Mouse (Mus musculus): Measurements from ENCODE around the gene Sft2d1.

Sft2d1 gene

DNA sequence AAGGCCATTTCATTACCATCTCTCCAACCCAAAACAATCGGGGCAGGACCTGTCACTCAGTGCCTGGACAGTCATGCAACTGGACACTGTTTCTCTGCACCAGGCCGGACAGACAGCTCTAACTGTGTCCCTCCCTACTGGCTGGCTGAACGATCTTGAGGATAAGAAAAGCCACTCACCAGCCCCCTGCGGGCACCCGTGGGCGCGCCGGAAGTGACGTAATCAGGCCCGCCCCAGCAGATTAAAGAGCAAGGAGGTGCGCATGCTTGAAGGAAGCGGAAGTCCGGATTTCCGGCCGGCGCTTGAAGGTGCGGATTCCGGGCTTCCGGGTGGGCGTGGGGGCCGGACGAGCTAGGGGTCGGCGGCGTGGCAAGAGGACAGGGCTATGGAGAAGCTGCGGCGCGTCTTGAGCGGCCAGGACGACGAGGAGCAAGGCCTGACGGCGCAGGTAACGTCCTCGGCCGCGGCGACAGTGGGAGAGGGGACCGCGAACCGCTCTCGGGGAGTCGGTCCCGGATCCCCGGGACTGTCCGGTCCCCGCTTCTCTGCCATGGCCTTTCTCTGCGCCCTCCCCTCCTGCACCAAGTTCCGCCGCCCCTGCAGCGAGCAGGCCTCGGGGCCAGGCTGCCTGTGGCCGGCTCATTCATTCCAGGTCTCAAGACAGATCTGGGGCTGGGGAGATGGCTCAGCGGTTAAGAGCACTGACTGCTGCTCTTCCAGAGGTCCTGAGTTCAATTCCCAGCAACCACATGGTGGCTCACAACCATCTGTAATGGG is at the start of gene Sft2d1:
Gene Sft2d1, plus strand, starts transcription at position 265 of the 777 bp plus-strand sequence.
- DNase-seq (ENCODE audit: low read depth, low spot score) = peak; percentile 97

DNA sequence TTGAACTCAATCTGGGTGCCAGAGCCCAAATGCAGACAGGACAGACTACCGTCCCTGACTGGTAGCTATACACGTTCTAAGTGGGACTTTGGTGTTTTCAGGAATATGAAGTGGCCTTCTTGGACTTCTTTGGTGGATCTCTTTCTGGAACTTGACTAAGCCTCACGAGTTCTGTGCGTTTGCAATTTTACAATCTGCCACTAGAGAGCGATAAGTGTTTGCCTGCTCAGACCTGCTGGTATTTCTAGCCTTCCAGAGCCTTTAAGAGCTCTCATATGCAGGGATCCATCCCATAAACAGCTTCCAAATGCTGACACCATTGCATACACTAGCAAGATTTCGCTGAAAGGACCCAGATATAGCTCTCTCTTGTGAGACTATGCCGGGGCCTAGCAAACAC is 46.3 kb upstream of the Sft2d1 start:
- peak; percentile 49 for DNase-seq (ENCODE audit: low read depth, low spot score)

DNA sequence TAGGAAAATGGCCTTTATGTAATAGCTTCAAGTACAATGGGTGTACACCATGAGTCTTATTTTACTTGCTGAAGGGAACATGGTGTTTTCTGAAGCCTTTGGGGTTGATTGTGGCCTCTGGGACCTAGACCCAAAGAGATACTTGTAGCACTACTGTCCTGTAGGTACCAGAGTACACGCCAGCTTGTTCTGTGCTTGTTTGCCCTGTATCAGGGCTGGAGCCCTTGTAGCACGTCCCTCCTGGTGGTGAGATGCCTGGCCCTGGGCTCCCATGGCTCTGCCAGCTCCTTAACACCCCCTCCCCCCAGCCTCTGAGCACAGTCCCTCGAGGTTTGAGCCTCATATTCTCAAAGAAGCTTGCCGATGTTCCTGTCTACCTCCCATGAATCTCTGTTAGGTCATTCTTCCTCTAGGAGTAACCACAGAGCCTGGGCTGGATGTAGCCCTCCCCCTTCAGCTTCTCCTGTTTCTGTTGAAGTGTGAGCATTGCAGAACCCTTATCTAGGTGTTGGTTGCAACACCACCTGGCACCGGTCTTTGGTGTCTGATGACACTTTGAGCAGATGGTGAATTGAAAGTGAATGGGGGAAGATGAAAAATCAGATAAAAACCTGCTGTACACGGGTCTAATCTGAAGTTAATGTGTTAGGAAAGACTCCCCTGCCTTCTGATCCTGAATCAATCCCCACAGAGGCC is 38.7 kb upstream of the Sft2d1 start:
- DNase-seq (ENCODE audit: low read depth, low spot score) = no peak

DNA sequence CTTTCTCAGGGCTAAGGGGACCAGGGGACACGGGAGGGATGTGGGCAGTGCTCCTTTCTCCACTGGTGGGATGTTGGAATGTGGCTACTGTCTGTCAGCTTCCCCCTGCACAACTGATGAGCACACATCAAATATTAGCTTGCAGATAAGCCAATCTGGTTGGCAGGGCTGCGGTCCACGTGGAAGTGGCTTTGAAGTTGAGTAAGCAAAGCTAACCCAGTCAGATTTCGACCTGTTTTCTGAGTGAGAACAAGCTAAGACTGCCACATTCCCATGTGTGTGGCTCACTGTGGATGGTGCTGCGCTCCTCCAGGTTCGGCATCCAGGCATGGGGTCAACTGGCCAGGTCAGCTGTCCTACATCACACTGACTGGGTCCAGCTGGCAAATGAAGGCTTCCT is 38.0 kb upstream of the Sft2d1 start:
- DNase-seq (ENCODE audit: low read depth, low spot score) = no peak

DNA sequence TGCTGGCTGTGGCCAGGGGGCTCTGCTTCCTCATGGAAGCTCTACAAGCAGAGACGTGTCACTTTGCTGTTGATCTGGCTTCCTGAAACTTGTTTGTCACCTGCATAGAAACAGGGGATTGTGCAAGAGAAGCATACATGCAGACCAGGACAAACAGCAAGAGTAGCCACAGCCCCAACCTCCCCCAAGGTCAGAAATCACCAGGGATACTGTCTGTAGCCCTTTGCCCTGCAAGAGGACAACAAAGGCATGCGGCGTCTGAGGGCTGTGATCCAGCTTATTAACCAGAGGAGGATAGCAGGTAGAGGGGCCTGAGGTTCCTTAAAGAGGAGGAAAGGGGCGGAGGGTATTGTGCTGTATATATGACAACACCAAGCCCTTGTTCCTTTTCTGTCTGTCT is 34.8 kb upstream of the Sft2d1 start:
- no peak for DNase-seq (ENCODE audit: low read depth, low spot score)

DNA sequence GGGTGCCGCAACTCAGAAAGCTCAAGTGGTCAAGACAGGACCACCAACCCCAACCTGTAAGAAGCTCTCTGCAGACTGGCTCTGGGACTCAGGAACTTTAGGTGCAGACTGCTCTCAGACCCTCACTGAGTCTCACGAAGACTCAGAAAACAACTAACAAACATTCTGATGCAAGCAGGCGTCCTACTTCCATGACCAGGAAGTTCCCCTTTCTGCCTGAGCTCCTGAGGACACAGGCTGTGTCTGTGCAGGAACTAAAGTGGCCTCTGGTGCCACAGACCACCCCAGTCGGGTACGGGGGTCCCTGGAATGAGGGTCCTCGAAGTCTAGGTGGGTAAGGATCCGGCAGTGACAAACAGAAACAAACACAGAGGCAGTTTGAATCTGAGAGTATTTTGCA is 34.2 kb upstream of the Sft2d1 start:
- no peak for DNase-seq (ENCODE audit: low read depth, low spot score)

DNA sequence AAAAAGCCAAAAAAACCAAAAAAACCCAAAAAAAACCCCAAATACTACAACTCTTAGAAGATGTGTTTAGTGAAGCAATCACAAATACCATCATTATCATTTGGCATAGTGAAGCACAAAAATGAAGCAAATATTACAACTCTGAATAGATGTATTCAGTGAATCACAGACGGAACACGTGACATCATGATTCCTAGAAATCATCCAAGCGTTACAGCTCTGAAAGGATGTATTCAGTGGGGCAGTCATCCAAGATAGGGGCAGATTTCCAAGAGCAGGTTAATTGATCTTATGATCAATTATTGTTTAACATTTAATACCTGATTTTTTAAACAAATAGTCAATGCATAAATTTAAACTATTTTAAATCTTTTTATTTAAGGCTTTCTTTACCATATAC is 33.6 kb upstream of the Sft2d1 start:
- DNase-seq (ENCODE audit: low read depth, low spot score) = no peak

DNA sequence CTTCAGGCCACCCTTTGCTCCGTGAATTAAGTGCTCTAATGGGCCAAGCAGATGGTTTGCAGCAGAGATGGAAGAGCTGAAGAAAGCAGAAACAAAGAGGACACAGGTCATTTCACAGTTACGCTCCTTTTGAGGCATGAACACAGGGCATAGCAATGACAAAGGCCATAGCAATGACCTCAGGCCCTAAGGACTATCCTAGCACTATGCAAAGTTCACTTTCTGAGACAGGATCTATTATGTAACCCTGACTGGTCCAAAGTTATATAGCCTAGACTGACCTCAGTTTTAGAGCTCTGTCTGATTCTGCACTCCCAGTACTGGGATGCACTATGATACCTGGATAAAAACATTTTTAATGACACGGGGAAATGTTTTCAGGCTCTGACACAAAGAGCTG is 32.5 kb upstream of the Sft2d1 start:
- no peak for DNase-seq (ENCODE audit: low read depth, low spot score)

DNA sequence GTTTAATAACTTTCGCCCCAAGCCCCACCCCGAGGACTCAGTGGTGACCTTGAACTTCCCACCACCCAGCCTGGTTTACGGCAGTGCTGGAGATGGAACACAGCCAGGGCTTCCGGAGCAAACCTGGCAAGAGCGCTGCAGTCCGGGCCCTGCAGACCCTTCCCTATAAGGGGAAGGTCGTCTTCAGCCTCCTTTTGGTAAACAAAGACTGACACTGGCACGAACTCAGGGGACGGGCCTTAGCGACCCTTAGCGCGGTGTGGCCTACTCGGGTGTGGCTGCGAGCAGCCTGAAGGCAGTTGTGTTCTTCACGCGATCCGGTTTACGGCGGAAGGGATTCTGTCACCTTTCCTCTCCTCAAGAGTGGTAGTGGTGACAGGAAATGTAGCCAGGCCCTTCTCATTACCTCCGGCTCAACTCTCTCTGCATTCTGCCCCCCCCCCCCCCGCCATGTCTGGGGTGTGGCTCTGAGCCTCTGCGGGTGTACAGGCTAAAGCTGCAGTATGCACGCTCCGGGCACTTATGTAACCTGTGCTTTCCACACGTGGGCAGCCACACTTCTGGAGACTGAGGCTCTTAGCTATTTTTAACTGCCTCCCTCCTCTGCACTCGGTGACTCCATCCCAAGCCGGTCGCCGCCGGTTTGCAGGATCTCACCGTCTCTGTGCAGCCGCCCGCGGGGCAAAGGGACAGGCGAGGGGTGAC is 27.9 kb upstream of the Sft2d1 start, which contains the start of gene Mpc1:
Gene Mpc1, plus strand, starts transcription at position 84 of the 705 bp plus-strand sequence.
- DNase-seq (ENCODE audit: low read depth, low spot score) = peak; percentile 44

DNA sequence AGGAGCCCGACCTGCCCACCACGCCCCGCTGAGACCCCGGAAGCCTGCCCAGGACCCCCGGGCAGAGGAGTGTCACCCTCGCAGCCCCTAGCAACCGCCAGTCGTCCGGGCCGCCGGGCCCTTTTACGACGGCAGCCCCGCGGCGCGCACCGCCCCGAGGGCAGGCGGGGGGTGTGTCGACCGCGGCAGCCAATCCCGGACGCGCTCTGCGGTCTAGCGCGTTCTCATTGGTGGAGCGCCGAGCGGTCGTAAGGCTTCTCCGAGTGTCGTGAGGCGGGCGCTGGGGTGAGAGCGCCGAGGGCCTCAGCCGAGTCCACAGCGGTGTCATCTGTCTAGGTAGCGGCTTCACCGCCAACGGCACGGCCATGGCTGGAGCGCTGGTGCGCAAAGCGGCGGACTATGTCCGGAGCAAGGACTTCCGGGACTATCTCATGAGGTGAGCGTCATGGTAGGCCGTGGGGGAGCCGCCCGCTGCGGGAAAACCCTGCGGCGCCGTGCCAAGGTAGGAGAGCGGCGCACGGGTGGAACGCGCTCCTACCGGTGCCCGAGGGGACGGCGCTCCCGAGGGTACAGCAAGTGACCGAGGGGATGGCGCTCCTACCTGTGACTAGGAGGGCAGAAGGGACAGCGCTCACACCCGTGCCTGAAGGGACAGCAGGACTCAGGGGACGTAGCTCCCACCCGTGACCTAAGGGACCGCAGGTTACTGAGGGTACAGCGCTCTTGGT is 27.2 kb upstream of the Sft2d1 start:
- peak; percentile 90 for DNase-seq (ENCODE audit: low read depth, low spot score)

DNA sequence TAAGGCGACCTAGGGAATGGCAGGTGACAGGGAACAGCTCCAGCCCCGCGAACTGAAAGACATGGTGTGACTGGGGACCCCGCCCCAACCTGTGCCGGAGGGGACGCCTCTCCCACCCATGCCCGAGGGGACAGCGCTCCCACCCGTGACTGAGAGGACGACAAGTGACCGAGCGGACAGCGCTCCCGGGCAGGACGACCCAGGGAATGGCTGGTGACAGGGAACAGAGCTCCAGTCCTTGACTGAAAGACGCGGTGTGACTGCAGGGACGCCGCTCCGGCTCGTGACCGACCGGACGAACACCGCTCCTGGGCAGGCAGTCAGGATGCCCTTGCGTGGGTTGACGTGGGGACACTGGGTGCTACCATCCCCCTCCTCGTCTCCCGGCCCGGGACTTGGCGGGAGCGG is 26.6 kb upstream of the Sft2d1 start:
- peak; percentile 28 for DNase-seq (ENCODE audit: low read depth, low spot score)

DNA sequence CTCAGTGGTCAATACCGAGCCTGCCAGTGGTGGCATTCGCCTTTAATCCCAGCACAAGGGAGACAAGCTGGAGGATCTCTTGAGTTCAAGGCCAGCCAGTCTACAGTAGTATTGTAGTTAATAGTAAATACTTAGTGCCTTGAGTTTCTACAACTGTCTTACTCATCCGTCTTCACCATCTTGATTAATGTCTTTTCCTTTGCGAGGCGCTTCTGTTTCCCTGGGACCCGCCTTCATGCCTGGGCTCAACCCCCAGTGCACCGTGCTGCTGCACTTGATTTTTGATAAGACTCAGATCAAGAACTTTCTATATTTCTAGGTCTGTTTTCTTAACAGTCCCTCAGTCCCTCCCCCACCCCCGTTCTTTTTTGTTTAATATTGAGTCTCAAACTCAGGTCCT is 25.8 kb upstream of the Sft2d1 start:
- no peak for DNase-seq (ENCODE audit: low read depth, low spot score)

DNA sequence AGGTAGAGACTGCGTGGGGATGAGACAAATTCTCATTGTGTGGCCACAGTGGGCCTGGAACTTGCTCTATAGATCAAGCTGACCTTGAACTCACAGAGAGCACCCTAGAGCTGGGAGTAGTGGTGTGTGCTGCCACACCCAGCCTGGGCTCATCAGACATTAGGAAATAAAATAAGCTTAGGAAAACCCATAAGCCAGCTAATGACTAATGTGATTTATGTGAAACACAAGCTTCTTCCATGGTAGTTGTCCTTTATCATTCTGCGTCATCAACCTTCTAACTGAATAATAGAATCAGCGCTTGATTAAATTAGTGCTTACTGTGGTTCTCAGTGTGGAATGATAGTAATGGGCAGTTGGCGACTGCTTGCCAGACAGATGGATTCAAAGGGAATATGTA is 23.9 kb upstream of the Sft2d1 start:
- no peak for DNase-seq (ENCODE audit: low read depth, low spot score)

DNA sequence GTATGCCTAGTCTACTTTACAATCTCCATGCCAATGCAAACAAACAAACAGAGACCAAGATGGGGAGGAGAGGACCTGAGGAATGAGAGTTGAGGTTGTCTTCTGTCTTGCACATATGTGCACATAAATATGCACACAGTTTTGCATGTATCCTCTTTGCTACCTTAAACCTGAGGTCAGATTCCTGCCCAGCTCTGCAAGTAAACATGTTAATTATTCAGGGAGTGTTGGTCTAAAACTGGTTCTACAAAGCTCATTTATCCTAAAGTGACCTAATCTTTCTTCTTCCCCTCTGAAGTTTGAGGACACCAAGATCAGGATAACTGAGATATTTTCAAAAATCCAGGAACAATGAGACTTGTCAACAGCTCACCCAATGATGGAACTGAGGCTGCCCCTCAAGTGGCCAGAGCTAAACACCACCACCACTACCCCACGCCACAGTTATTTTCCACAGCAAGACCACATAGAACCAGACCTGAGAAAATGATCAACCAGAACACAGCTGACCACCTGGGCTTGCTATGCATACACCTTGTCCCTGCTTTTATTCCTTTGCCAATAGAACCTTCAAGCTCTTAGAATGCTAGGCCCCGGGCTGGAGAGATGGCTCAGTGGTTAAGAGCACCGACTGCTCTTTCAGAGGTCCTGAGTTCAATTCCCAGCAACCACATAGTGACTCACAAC is 20.8 kb upstream of the Sft2d1 start:
- DNase-seq (ENCODE audit: low read depth, low spot score) = no peak

DNA sequence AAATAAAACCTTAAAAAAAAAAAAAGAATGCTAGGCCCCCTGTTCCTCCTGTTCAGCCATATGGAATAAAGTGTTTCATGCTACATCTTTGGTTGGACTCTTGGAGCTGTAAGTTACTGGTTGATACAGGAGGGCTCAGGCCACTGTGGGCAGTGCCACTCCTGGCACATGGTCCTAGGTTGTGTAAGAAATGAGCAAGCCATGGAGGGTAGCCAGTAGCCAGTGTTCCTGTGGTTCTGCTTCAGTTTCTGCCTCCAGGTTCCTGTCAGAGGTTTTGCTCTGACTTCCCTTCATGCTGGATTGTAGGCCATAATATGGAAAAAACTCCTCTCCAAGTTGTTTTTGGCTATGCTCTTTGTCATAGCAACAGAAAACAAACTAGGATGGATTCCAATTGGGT is 20.2 kb upstream of the Sft2d1 start:
- no peak for DNase-seq (ENCODE audit: low read depth, low spot score)

DNA sequence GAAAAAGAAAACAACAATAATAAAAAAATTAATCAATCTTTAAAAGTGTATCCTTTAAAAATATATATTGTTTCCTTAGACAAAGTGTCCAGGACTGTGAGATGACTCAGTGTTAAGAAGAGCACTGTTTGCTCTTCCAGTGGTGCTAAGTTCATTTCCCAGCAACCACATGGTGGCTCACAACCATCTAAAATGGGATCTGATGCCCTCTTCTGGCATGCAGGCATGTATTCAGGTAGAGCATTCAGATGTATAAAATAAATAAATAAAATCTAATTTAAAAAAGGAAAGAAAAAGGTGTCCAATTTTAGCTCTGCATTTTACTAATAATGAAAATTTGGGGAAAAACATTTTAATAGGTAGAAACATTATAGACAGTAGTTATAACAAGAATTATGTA is 15.1 kb upstream of the Sft2d1 start:
- no peak for DNase-seq (ENCODE audit: low read depth, low spot score)

DNA sequence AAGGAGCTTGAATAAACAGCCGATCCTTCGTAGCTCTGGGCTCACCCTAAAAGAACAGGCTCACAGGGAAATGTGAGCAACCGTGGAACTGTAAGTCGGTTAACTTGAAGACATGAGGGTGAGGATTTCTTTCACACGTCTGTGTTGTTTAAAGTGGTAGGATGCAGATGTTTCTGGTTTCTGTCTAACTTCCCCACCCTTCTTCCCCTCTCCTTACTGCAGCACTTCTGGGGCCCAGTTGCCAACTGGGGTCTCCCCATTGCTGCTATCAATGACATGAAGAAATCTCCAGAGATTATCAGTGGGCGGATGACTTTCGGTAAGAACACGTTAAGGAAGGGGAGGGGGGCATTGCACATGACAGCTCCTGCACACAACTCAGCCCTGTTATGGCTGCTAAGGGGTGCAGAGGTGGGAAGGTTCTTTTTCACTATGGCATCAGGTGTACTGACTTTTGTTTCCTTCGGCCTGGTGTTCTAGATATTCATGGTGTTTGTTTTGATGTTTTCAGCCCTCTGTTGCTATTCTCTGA is 14.5 kb upstream of the Sft2d1 start:
- no peak for DNase-seq (ENCODE audit: low read depth, low spot score)

DNA sequence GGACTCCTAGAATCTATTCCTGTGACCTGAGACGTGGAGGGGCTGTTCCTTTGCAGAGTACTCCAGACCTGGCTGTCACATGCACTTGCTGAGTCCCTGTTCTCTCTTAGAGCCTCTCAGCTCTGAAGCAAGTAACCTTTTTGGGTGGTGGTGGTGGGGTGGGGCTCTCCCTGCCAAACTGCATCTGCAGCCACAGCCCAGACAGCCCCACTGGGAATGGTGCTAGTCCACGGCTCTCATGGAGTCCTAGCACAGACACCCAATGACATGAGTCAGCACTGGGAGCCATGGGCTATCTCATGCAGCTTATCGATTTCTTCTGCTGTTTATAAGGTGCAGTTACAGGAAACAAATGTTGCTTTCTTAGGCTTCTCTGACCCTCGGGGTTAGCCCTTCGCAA is 13.2 kb upstream of the Sft2d1 start:
- no peak for DNase-seq (ENCODE audit: low read depth, low spot score)

DNA sequence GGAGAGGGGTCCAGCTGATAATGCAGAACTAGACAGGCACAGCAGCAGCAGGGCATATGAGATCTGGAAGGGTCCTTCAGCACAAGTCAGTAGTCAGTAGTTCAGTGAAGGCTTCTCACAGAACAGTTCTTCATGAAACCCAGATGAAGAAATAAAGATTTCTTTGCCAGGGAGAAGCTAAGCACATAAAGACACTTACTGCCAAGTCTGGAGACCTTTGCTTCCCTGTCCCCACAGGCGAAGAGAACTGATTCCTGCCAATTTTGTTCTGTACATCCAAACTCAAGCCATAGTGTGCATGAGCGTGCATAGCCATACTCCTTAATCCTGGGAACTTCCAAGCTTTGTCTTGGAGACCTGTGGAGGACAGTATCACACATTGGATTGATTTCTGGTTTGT is 12.6 kb upstream of the Sft2d1 start:
- no peak for DNase-seq (ENCODE audit: low read depth, low spot score)

DNA sequence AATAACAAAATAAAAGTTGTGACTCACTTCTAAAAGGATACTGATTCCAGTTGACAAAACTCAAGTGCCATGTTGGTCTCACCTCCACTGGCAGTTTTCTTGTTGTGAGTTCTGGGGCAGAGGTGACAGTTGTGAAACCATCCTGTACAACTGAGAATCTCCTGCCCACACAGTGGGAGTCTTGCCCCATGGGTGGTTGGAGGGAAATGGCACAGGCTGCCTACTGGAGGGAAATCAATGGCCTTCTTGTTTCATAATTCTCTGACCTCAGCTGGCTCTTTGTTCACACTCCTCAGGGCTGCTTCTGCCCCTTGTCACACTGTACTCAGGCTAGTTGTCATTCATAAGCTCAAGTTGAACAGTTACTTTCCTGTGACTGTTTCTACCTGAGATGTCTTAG is 11.4 kb upstream of the Sft2d1 start:
- no peak for DNase-seq (ENCODE audit: low read depth, low spot score)

DNA sequence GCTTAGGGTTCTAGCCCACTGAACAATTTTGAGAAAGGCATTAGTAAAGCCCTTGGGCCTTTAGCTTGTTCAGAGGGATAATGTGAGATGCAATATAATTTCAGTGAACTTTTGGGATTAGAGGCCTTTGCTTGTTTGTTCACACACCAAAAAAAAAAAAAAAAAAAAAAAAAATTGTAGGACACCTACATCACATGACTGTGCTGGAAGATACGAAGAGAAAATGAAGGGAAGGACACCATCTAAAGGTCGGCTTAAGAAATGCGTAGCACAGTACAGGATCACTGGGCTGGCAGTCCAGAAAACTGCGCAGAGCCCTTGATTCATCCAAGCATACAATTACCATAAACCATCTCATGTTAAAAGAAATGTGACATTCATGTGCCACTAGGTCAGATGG is 9.4 kb upstream of the Sft2d1 start:
- no peak for DNase-seq (ENCODE audit: low read depth, low spot score)
